Mouse (Mus musculus): ENCODE results near the gene Ttll6.

The Ttll6 gene

GRCm38 (mm10) chr11:96143766-96144165 is 10.2 kb downstream of the Ttll6 start:
- H3K4me1 ChIP-seq (replicated peaks; ENCODE audit: low read depth, low read length), result peaks cover 66% of the 10 kb centered on the region
- TF ChIP-seq POU5F1 (IDR thresholded peaks at IDR 0.05; ENCODE audit: borderline replicate concordance, low read length), result no peak
- no peak for TF ChIP-seq CTCF (conservative IDR thresholded peaks at IDR 0.05; ENCODE audit: low read length)
- no peak for TF ChIP-seq NANOG (IDR thresholded peaks at IDR 0.05; ENCODE audit: borderline replicate concordance, low read length)
- H3K9me3 ChIP-seq (ENCODE audit: low read length), result 0 out of 2 replicates have a peak, but pooled peaks cover 1% of the 10 kb centered on the region
- peaks cover 43% of the 10 kb centered on the region for H3K27me3 ChIP-seq (ENCODE audit: insufficient read depth, low read length)
- no peak overlapping the region for H3K4me3 ChIP-seq (replicated peaks; ENCODE audit: low read length)
- no peaks in the 10 kb centered on the region for H3K36me3 ChIP-seq (ENCODE audit: insufficient read depth, low read length)

- Histone ChIP-seq H3K27me3 (ENCODE audit: insufficient read depth, low read length) (peaks cover 46% of the 10 kb centered on the region), H3K4me1 (replicated peaks; ENCODE audit: low read depth, low read length) (peaks cover 49% of the 10 kb centered on the region), H3K36me3 (ENCODE audit: insufficient read depth, low read length) (no peaks in the 10 kb centered on the region), H3K9me3 (ENCODE audit: low read length) (0 out of 2 replicates have a peak, but pooled peaks cover 3% of the 10 kb centered on the region), H3K4me3 (replicated peaks; ENCODE audit: low read length) (peak overlapping the region; percentile 39; the same call in 1 of the 2 replicates)
- TF ChIP-seq CTCF (conservative IDR thresholded peaks at IDR 0.05; ENCODE audit: low read length) (peak; percentile 68), POU5F1 (IDR thresholded peaks at IDR 0.05; ENCODE audit: borderline replicate concordance, low read length) (no peak)
Observed at GRCm38 (mm10) chr11:96145622-96146270, 12.2 kb downstream of the Ttll6 start.

- no peak overlapping the region for H3K4me3 ChIP-seq (replicated peaks; ENCODE audit: low read length)
- peaks cover 39% of the 10 kb centered on the region for H3K4me1 ChIP-seq (replicated peaks; ENCODE audit: low read depth, low read length)
- 0 out of 2 replicates have a peak, but pooled peaks cover 3% of the 10 kb centered on the region for H3K9me3 ChIP-seq (ENCODE audit: low read length)
- no peaks in the 10 kb centered on the region for H3K36me3 ChIP-seq (ENCODE audit: insufficient read depth, low read length)
- TF ChIP-seq POU5F1 (IDR thresholded peaks at IDR 0.05; ENCODE audit: borderline replicate concordance, low read length) (no peak), NANOG (IDR thresholded peaks at IDR 0.05; ENCODE audit: borderline replicate concordance, low read length) (no peak), CTCF (conservative IDR thresholded peaks at IDR 0.05; ENCODE audit: low read length) (no peak)
- peaks cover 63% of the 10 kb centered on the region for H3K27me3 ChIP-seq (ENCODE audit: insufficient read depth, low read length)
Observed at GRCm38 (mm10) chr11:96147471-96147870, 13.9 kb downstream of the Ttll6 start.

- no peak overlapping the region for H3K4me3 ChIP-seq (replicated peaks; ENCODE audit: low read length)
- TF ChIP-seq POU5F1 (IDR thresholded peaks at IDR 0.05; ENCODE audit: borderline replicate concordance, low read length) (no peak), NANOG (IDR thresholded peaks at IDR 0.05; ENCODE audit: borderline replicate concordance, low read length) (no peak), CTCF (conservative IDR thresholded peaks at IDR 0.05; ENCODE audit: low read length) (no peak)
Observed at GRCm38 (mm10) chr11:96164769-96165168, 31.2 kb downstream of the Ttll6 start.

GRCm38 (mm10) chr11:96168125-96168524 is 34.5 kb downstream of the Ttll6 start:
- Histone ChIP-seq H3K36me3 (ENCODE audit: insufficient read depth, low read length) (no peaks in the 10 kb centered on the region), H3K4me1 (replicated peaks; ENCODE audit: low read depth, low read length) (peaks cover 46% of the 10 kb centered on the region)
- TF ChIP-seq NANOG (IDR thresholded peaks at IDR 0.05; ENCODE audit: borderline replicate concordance, low read length) (no peak), POU5F1 (IDR thresholded peaks at IDR 0.05; ENCODE audit: borderline replicate concordance, low read length) (no peak), CTCF (conservative IDR thresholded peaks at IDR 0.05; ENCODE audit: low read length) (no peak)

More at GRCm38 (mm10) chr11:96164769-96165168, 31.2 kb downstream of the Ttll6 start:
- Histone ChIP-seq H3K36me3 (ENCODE audit: insufficient read depth, low read length) (no peaks in the 10 kb centered on the region), H3K27me3 (ENCODE audit: insufficient read depth, low read length) (peaks cover 73% of the 10 kb centered on the region), H3K4me1 (replicated peaks; ENCODE audit: low read depth, low read length) (peaks cover 25% of the 10 kb centered on the region), H3K9me3 (ENCODE audit: low read length) (peaks cover 3% of the 10 kb centered on the region)

GRCm38 (mm10) chr11:96169016-96169415 is 35.4 kb downstream of the Ttll6 start:
- H3K9me3 ChIP-seq (ENCODE audit: low read length), result peaks cover under 1% of the 10 kb centered on the region; the same call in 1 of the 2 replicates
- H3K36me3 ChIP-seq (ENCODE audit: insufficient read depth, low read length), result no peaks in the 10 kb centered on the region
- TF ChIP-seq NANOG (IDR thresholded peaks at IDR 0.05; ENCODE audit: borderline replicate concordance, low read length) (peak; percentile 24; the same call in 1 of the 2 replicates), POU5F1 (IDR thresholded peaks at IDR 0.05; ENCODE audit: borderline replicate concordance, low read length) (no peak)
- H3K27me3 ChIP-seq (ENCODE audit: insufficient read depth, low read length), result peaks cover 99% of the 10 kb centered on the region
- H3K4me1 ChIP-seq (replicated peaks; ENCODE audit: low read depth, low read length), result peaks cover 52% of the 10 kb centered on the region
- no peak overlapping the region for H3K4me3 ChIP-seq (replicated peaks; ENCODE audit: low read length)

More at GRCm38 (mm10) chr11:96168125-96168524, 34.5 kb downstream of the Ttll6 start:
- Histone ChIP-seq H3K9me3 (ENCODE audit: low read length) (no peaks in the 10 kb centered on the region), H3K27me3 (ENCODE audit: insufficient read depth, low read length) (peaks cover 95% of the 10 kb centered on the region), H3K4me3 (replicated peaks; ENCODE audit: low read length) (no peak overlapping the region)

- peaks cover 99% of the 10 kb centered on the region for H3K27me3 ChIP-seq (ENCODE audit: insufficient read depth, low read length)
- H3K4me1 ChIP-seq (replicated peaks; ENCODE audit: low read depth, low read length), result peaks cover 50% of the 10 kb centered on the region
- TF ChIP-seq NANOG (IDR thresholded peaks at IDR 0.05; ENCODE audit: borderline replicate concordance, low read length), result no peak
- no peak for TF ChIP-seq CTCF (conservative IDR thresholded peaks at IDR 0.05; ENCODE audit: low read length)
- no peak for TF ChIP-seq POU5F1 (IDR thresholded peaks at IDR 0.05; ENCODE audit: borderline replicate concordance, low read length)
- H3K4me3 ChIP-seq (replicated peaks; ENCODE audit: low read length), result 0 out of 2 replicates have a peak overlapping the region, but pooled peaks have one; percentile 20
- H3K36me3 ChIP-seq (ENCODE audit: insufficient read depth, low read length), result no peaks in the 10 kb centered on the region
- peaks cover 3% of the 10 kb centered on the region for H3K9me3 ChIP-seq (ENCODE audit: low read length)
Observed at GRCm38 (mm10) chr11:96170711-96171379, 37.3 kb downstream of the Ttll6 start.

GRCm38 (mm10) chr11:96171601-96172000 is 38.0 kb downstream of the Ttll6 start:
- no peak overlapping the region for H3K4me3 ChIP-seq (replicated peaks; ENCODE audit: low read length)
- peaks cover 50% of the 10 kb centered on the region for H3K4me1 ChIP-seq (replicated peaks; ENCODE audit: low read depth, low read length)
- H3K27me3 ChIP-seq (ENCODE audit: insufficient read depth, low read length), result peaks cover 99% of the 10 kb centered on the region
- peaks cover 3% of the 10 kb centered on the region for H3K9me3 ChIP-seq (ENCODE audit: low read length)
- H3K36me3 ChIP-seq (ENCODE audit: insufficient read depth, low read length), result no peaks in the 10 kb centered on the region
- TF ChIP-seq CTCF (conservative IDR thresholded peaks at IDR 0.05; ENCODE audit: low read length) (no peak), NANOG (IDR thresholded peaks at IDR 0.05; ENCODE audit: borderline replicate concordance, low read length) (no peak), POU5F1 (IDR thresholded peaks at IDR 0.05; ENCODE audit: borderline replicate concordance, low read length) (no peak)

Data from E14TG2a.4 (cell line).